Mouse (Mus musculus): ENCODE results near the gene Atp9a.

GRCm38 (mm10) chr2:168648171-168648570 is 94.0 kb downstream of the Atp9a start:
- TF ChIP-seq CTCF (IDR thresholded peaks at IDR 0.05; ENCODE audit: extremely low read depth, insufficient read depth, insufficient read length, insufficient replicate concordance) (no peak), POLR2A (IDR thresholded peaks at IDR 0.05; ENCODE audit: low read depth, low read length) (no peak)
